Mouse (Mus musculus): ENCODE measurements at regions not wholly inside any gene's neighbourhood (a gene's known extent, or its start where the extent isn't known, plus 50 kb on each side); places are given as distances from the start of the nearest gene placed in this dataset.

DNA sequence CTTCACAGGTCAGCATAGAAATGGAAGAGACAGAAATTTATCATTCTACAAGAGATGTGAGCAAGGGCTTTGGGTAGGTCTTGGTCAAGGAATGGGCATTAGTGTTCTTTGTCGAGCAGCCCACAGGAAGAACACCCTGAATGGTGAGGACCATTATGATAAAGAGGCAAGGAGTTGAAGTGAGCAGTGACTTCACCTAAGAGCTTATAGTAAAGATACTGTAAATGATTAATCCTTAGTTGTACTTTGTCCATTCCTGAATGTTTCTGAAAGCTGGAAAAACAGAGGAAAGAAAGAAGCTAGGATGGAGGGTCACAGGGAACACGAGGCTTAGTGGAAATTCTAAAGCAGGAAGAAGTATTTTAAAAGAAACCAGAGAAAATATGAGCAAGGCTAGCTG, 956.9 kb downstream of the Defb40 start:
- ATAC-seq (ENCODE audit: insufficient number of reproducible peaks, low FRiP score, low TSS enrichment, low read depth), result no peak
- H3K9me3 ChIP-seq (ENCODE audit: control insufficient read depth, low read length), result no peaks in the 10 kb centered on the region
- H3K4me3 ChIP-seq (ENCODE audit: low read depth, low read length), result no peak overlapping the region
- H3K9ac ChIP-seq (ENCODE audit: low read length), result no peak overlapping the region
- no peaks in the 10 kb centered on the region for H3K27me3 ChIP-seq (ENCODE audit: control insufficient read depth, insufficient read depth, low read length)
- 74% methylated on average over 2 of the region's 2 CpGs for WGBS
- DNase-seq (ENCODE audit: low spot score), result no peak
- no peak overlapping the region for H3K27ac ChIP-seq (replicated peaks; ENCODE audit: low read depth, low read length)
- no peaks in the 10 kb centered on the region for H3K36me3 ChIP-seq (ENCODE audit: control insufficient read depth, insufficient read depth, low read length)
- H3K4me2 ChIP-seq (ENCODE audit: low read depth, severe bottlenecking), result no peak overlapping the region
- no peaks in the 10 kb centered on the region for H3K4me1 ChIP-seq (ENCODE audit: control insufficient read depth, insufficient read depth, low read length)

DNA sequence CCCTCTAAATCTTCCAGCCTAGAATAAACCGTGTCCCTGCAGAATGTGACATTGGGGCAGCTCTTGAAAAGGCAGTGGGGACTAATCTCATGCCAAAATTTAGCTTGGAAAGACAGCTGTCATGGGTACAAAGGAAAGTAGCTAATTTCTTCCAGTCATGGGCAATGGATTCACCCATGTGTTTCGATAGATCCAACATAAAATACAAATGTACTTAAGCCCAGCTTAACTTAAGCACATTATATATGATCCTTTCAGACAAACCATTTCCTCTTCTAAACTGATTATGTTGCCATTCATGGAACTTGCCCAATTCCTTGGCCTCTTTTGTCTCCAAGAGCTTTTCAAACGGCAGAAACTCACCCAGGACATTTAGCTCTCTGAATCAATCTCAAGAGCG, 970.5 kb downstream of the Defb40 start:
- Histone ChIP-seq H3K4me2 (ENCODE audit: low read depth, severe bottlenecking) (no peak overlapping the region), H3K27me3 (ENCODE audit: control insufficient read depth, insufficient read depth, low read length) (no peaks in the 10 kb centered on the region), H3K36me3 (ENCODE audit: control insufficient read depth, insufficient read depth, low read length) (no peaks in the 10 kb centered on the region), H3K9me3 (ENCODE audit: control insufficient read depth, low read length) (no peaks in the 10 kb centered on the region), H3K27ac (replicated peaks; ENCODE audit: low read depth, low read length) (no peak overlapping the region), H3K9ac (ENCODE audit: low read length) (no peak overlapping the region), H3K4me1 (ENCODE audit: control insufficient read depth, insufficient read depth, low read length) (no peaks in the 10 kb centered on the region), H3K4me3 (ENCODE audit: low read depth, low read length) (no peak overlapping the region)
- ATAC-seq (ENCODE audit: insufficient number of reproducible peaks, low FRiP score, low TSS enrichment, low read depth), result no peak
- no peak for DNase-seq (ENCODE audit: low spot score)
- 83% methylated on average over 4 of the region's 4 CpGs for WGBS

DNA sequence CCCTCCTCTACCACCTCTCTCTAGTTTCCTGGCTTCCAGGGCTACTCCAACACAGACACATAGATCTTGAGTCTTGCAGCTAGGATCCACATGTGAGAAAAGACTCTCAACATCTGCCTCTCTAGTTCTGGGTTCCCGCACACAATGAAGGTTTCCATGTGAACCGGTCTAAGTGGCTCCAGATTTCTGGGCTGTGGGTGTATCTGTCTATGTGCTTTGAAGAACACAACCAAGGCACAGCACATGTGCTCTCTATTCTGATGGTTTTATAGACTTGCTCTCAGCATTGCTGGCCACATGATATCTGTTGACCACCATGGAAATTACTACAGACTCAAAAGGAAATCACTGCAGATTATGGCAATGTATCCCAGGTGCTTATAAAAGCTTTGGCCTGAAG, 972.4 kb downstream of the Defb40 start:
- no peaks in the 10 kb centered on the region for H3K9me3 ChIP-seq (ENCODE audit: control insufficient read depth, low read length)
- 58% methylated on average over 2 of the region's 2 CpGs for WGBS
- H3K36me3 ChIP-seq (ENCODE audit: control insufficient read depth, insufficient read depth, low read length), result no peaks in the 10 kb centered on the region
- H3K4me2 ChIP-seq (ENCODE audit: low read depth, severe bottlenecking), result no peak overlapping the region
- ATAC-seq (ENCODE audit: insufficient number of reproducible peaks, low FRiP score, low TSS enrichment, low read depth) (no peak), DNase-seq (ENCODE audit: low spot score) (no peak)
- no peaks in the 10 kb centered on the region for H3K27me3 ChIP-seq (ENCODE audit: control insufficient read depth, insufficient read depth, low read length)
- H3K4me1 ChIP-seq (ENCODE audit: control insufficient read depth, insufficient read depth, low read length), result no peaks in the 10 kb centered on the region
- no peak overlapping the region for H3K4me3 ChIP-seq (ENCODE audit: low read depth, low read length)
- H3K27ac ChIP-seq (replicated peaks; ENCODE audit: low read depth, low read length), result no peak overlapping the region
- H3K9ac ChIP-seq (ENCODE audit: low read length), result no peak overlapping the region

DNA sequence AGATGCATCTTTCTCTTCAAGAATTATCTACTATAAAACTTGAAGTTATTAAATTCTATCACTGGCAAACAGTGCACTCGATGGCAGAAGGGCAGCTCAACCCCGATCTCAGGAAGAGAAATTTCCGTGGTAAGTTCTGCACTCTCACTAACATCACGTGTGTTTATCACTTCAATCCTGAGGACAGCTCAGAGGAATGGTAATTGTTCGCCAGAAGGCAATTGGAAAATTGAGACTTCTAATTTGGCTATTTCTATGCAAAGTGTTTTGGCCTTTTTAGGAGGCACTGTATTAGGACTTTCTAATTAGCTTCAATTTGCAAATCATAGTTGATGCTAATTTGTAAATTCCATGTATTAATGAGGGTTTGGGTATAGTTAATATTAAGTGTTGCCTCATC, 977.3 kb downstream of the Defb40 start:
- Histone ChIP-seq H3K4me1 (ENCODE audit: control insufficient read depth, insufficient read depth, low read length) (no peaks in the 10 kb centered on the region), H3K4me3 (ENCODE audit: low read depth, low read length) (no peak overlapping the region), H3K9ac (ENCODE audit: low read length) (no peak overlapping the region), H3K9me3 (ENCODE audit: control insufficient read depth, low read length) (no peaks in the 10 kb centered on the region), H3K27ac (replicated peaks; ENCODE audit: low read depth, low read length) (no peak overlapping the region), H3K4me2 (ENCODE audit: low read depth, severe bottlenecking) (no peak overlapping the region), H3K36me3 (ENCODE audit: control insufficient read depth, insufficient read depth, low read length) (no peaks in the 10 kb centered on the region), H3K27me3 (ENCODE audit: control insufficient read depth, insufficient read depth, low read length) (no peaks in the 10 kb centered on the region)
- WGBS, result 92% methylated on average over 5 of the region's 5 CpGs
- DNase-seq (ENCODE audit: low spot score) (no peak), ATAC-seq (ENCODE audit: insufficient number of reproducible peaks, low FRiP score, low TSS enrichment, low read depth) (no peak)

DNA sequence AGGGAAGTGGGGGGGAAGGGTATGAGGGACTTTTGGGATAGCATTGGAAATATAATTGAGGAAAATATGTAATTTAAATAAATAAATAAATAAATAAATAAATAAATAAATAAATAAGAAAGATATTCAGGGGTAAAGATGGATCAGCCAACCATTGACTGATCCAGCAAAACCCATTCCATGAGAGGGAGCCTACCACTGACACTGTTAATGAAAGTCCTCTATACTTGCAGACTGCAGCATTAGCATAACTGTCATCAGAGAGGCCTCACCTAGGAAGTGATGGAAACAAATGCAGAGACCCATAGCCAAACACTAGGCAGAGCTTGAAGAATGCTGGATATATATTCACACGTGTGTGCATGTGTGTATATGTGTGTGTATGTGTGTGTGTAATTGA, 993.3 kb downstream of the Defb40 start:
- WGBS, result 81% methylated on average over 1 of the region's 1 CpGs
- no peaks in the 10 kb centered on the region for H3K9me3 ChIP-seq (ENCODE audit: control insufficient read depth, low read length)
- no peak for DNase-seq (ENCODE audit: low spot score)

DNA sequence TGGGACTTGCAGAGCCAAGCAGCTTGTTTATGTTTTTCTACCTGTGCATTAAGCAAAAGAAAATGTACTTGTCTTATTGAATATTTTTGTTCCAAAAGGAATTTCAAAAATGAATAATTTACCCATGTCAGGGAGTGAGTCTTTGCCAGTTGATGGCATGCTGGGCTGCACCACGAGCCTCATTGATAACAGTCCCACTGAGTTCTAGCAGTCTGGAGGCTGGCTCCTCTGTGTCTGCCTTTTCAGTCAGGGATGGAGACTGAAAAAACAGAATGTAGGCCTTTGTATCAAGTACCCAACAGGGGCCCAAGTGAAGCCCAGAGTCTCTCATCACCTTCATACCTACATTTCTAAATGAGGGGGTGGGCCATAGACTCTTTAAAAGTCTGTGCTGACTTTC, 1029.2 kb downstream of the Defb40 start:
- no peak for ATAC-seq (ENCODE audit: insufficient number of reproducible peaks, low FRiP score, low TSS enrichment, low read depth)

More for the DNA sequence above, 993.3 kb downstream of the Defb40 start:
- no peak for ATAC-seq (ENCODE audit: insufficient number of reproducible peaks, low FRiP score, low TSS enrichment, low read depth)
- Histone ChIP-seq H3K36me3 (ENCODE audit: control insufficient read depth, insufficient read depth, low read length) (no peaks in the 10 kb centered on the region), H3K27me3 (ENCODE audit: control insufficient read depth, insufficient read depth, low read length) (no peaks in the 10 kb centered on the region), H3K4me1 (ENCODE audit: control insufficient read depth, insufficient read depth, low read length) (no peaks in the 10 kb centered on the region), H3K9ac (ENCODE audit: low read length) (no peak overlapping the region), H3K4me2 (ENCODE audit: low read depth, severe bottlenecking) (no peak overlapping the region), H3K27ac (replicated peaks; ENCODE audit: low read depth, low read length) (no peak overlapping the region), H3K4me3 (ENCODE audit: low read depth, low read length) (no peak overlapping the region)

DNA sequence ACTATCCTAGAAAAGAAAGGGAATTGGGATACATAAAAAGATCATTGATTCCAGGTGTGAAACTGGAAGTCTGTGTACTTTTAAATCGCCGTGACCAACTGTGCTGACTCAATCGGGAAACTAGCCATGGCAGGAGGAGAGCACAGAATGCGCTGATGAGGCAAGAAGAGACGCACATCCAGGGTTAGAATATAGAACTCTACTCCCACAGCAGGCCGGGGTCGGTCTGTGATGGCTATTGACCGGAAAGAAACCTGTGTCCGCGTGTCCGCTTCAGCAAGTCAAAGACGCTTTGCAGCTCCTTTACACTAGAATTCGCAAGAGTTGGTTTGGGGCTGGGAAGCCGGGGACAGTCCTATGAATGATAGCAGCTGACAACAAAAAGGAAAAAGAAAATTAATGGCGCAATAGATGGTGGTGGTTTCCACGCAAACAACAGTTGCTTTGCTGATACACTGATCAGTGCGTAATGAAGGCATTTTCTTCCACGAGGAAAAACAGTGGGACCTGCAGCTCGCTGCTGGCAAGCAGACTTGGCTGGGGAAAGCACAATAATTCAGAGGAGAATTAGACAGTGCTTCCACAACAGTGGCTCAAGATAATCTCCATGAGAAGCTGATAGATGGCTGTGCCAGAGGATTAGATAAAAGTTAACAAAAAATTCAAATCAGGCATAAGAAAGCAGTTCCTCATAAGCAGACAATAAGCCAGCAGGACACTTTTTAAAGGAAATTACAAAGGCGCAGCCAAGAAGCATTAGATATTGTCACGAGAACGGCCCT, 1029.8 kb downstream of the Defb40 start:
- Histone ChIP-seq H3K4me2 (ENCODE audit: low read depth, severe bottlenecking) (no peak overlapping the region), H3K9ac (ENCODE audit: low read length) (no peak overlapping the region), H3K4me1 (ENCODE audit: control insufficient read depth, insufficient read depth, low read length) (no peaks in the 10 kb centered on the region), H3K27me3 (ENCODE audit: control insufficient read depth, insufficient read depth, low read length) (no peaks in the 10 kb centered on the region), H3K9me3 (ENCODE audit: control insufficient read depth, low read length) (no peaks in the 10 kb centered on the region), H3K4me3 (ENCODE audit: low read depth, low read length) (no peak overlapping the region), H3K36me3 (ENCODE audit: control insufficient read depth, insufficient read depth, low read length) (no peaks in the 10 kb centered on the region), H3K27ac (replicated peaks; ENCODE audit: low read depth, low read length) (no peak overlapping the region)
- WGBS, result 88% methylated on average over 22 of the region's 22 CpGs
- no peak for DNase-seq (ENCODE audit: low spot score)
- no peak for ATAC-seq (ENCODE audit: insufficient number of reproducible peaks, low FRiP score, low TSS enrichment, low read depth)

More for the DNA sequence above, 1029.2 kb downstream of the Defb40 start:
- 69% methylated on average over 1 of the region's 1 CpGs for WGBS
- H3K27me3 ChIP-seq (ENCODE audit: control insufficient read depth, insufficient read depth, low read length), result no peaks in the 10 kb centered on the region
- no peak for DNase-seq (ENCODE audit: low spot score)
- H3K9me3 ChIP-seq (ENCODE audit: control insufficient read depth, low read length), result no peaks in the 10 kb centered on the region
- H3K36me3 ChIP-seq (ENCODE audit: control insufficient read depth, insufficient read depth, low read length), result no peaks in the 10 kb centered on the region
- H3K4me1 ChIP-seq (ENCODE audit: control insufficient read depth, insufficient read depth, low read length), result no peaks in the 10 kb centered on the region
- H3K27ac ChIP-seq (replicated peaks; ENCODE audit: low read depth, low read length), result no peak overlapping the region
- no peak overlapping the region for H3K4me3 ChIP-seq (ENCODE audit: low read depth, low read length)
- H3K9ac ChIP-seq (ENCODE audit: low read length), result no peak overlapping the region
- H3K4me2 ChIP-seq (ENCODE audit: low read depth, severe bottlenecking), result no peak overlapping the region

DNA sequence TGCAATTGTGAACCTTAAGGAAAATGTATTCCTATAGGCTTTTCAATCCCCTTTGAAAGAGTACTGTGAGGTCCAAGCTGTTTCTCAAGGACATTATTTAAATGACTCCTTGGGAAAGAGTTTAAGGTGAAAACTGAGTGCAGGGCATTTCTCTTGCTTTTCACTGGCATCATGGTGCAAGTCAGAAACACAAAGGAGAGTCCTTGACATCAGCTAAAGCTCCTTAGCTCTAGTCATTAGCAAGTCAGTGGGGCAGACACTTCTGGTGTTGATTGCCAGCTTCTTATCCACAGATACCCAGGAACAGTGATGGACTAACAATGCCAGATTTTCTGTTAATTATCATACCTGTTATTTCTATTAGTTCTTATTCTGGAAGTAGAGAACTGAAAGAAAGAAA, 1043.4 kb downstream of the Defb40 start:
- no peaks in the 10 kb centered on the region for H3K4me1 ChIP-seq (ENCODE audit: control insufficient read depth, insufficient read depth, low read length)
- no peak overlapping the region for H3K4me2 ChIP-seq (ENCODE audit: low read depth, severe bottlenecking)
- H3K4me3 ChIP-seq (ENCODE audit: low read depth, low read length), result no peak overlapping the region
- no peaks in the 10 kb centered on the region for H3K36me3 ChIP-seq (ENCODE audit: control insufficient read depth, insufficient read depth, low read length)
- ATAC-seq (ENCODE audit: insufficient number of reproducible peaks, low FRiP score, low TSS enrichment, low read depth) (no peak), DNase-seq (ENCODE audit: low spot score) (no peak)
- H3K27ac ChIP-seq (replicated peaks; ENCODE audit: low read depth, low read length), result no peak overlapping the region
- no peaks in the 10 kb centered on the region for H3K27me3 ChIP-seq (ENCODE audit: control insufficient read depth, insufficient read depth, low read length)
- no peaks in the 10 kb centered on the region for H3K9me3 ChIP-seq (ENCODE audit: control insufficient read depth, low read length)
- no peak overlapping the region for H3K9ac ChIP-seq (ENCODE audit: low read length)

DNA sequence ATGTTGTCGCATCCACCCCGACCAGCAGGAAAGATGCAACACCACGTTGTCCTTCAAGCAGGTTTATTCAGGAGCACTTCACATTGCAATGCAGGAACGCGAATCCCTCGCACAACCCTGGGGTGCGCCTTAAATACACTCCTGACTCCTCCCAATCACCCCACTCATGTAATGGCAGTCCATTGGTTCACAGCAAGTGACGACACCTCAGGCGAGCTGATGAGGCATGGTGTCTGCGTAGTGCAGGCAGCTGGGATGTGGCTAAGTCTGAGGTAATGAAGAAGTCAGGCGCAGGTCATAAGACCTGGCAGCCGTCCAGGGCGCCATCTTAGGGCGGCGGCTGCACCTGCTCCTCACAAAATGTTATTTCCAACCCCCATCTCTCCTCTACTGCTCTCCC, 1068.7 kb downstream of the Defb40 start:
- ATAC-seq (ENCODE audit: insufficient number of reproducible peaks, low FRiP score, low TSS enrichment, low read depth) (no peak), DNase-seq (ENCODE audit: low spot score) (no peak)
- Histone ChIP-seq H3K36me3 (ENCODE audit: control insufficient read depth, insufficient read depth, low read length) (no peaks in the 10 kb centered on the region), H3K27me3 (ENCODE audit: control insufficient read depth, insufficient read depth, low read length) (no peaks in the 10 kb centered on the region), H3K9ac (ENCODE audit: low read length) (no peak overlapping the region), H3K4me2 (ENCODE audit: low read depth, severe bottlenecking) (no peak overlapping the region), H3K9me3 (ENCODE audit: control insufficient read depth, low read length) (no peaks in the 10 kb centered on the region), H3K27ac (replicated peaks; ENCODE audit: low read depth, low read length) (no peak overlapping the region), H3K4me1 (ENCODE audit: control insufficient read depth, insufficient read depth, low read length) (no peaks in the 10 kb centered on the region), H3K4me3 (ENCODE audit: low read depth, low read length) (no peak overlapping the region)
- 91% methylated on average over 15 of the region's 15 CpGs for WGBS
